Mouse (Mus musculus) hindlimb bud, embryonic 11.5 days (tissue): Measurements from ENCODE around the gene Gm49384.

Experiments used
- DNase-seq: peaks from one replicate; pipeline ENCODE4 v3.0.0-alpha.2; 2012; ENCODE audit warnings: low read depth, low spot score; ENCODE audit errors: extremely low spot score

Gene Gm49384

DNA sequence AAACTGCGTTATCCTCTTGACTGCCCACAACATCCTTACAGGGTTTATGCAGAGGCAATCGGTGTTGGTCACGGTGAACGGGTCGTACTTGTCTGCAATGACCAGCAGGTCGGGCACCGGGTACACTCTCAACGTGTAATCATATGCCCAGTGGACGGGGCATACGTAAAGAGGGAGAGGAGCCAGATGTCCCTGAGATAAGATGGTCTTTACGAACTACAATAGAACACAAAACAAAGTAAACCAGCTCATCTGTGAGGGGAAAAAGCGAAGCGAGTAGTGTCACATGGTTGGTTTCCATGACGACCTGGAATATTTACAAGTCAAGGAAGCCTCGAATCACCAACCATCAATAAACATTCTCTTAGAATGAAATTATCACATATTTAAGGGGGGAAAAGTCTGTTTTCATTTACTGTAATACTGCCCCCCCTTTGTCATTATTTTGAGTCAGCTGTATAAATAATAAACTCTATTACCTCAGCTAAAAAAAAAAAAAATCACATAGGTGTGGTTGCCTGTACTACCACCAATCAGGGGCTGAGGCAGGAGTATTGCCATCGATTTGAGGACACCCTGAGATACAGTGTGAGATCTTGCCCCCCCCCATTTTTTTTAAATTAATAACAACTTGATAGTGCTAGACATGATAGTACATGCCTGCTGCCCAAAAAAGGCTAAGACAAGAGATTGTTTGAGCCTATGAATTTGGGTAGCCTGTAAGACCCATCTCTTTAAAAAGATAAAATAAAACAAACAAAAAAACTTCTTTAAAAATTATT, at the start of gene Gm49384:
TSS of gene Gm49384 (minus strand) at position 216 of the 782 bp plus-strand sequence.
- no peak for DNase-seq

DNA sequence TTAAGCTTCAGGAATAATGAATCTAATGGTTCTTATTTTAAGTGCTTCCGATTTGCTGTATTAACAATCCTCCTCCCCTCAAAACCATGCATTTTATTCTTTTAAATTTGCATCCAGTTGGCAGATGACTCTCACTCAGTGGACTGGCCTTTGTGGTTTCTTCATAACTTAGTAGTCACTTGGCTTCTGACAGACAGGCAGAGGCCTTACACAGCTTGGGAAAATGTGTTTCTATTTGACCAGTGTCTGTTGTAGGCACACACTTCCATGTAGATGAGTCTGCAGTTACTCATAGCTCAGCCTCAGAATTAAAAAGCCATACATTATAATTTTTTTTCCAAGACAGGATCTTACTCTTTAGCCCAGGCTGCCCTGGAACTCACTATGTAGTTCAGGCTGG, 49.7 kb upstream of the Gm49384 start:
- DNase-seq = no peak

DNA sequence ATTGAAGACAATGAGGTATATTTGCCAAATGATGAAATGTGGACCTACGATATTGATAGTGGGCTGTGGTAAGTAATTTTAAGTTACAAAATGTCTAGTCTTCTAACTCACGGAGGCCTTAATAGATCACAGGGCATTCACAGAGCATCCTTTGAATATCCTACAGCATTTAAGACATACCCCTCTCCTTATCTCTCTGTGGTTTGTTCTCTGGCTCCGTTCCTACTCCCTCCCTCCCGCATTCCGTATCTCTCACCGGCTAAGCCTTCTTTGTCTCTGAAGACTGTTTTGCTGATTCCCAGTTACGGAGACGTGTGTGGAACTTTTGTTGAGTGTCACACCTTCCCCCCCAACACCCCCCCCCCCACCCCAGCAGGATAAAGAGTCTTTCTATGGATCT, 46.7 kb upstream of the Gm49384 start:
- DNase-seq = no peak

DNA sequence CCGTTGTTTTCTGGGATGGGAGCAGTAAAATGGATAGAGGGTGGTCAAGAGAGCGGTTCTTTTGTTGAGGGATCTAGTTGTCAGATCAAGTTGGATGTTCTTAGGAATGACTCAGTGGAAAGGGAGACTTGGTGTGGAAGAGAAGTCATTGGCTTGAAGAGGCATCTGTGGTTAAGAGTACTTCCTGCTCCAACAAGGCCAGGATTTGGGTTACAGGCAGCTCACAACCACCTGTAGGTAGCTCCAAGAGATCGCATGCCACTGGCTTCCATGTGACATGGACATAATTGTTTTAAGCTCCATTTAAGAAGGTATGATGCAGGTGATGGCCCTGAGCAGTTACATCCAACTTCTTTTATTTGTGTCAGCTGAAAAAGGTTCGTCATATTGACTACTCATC, 45.7 kb upstream of the Gm49384 start:
- no peak for DNase-seq

DNA sequence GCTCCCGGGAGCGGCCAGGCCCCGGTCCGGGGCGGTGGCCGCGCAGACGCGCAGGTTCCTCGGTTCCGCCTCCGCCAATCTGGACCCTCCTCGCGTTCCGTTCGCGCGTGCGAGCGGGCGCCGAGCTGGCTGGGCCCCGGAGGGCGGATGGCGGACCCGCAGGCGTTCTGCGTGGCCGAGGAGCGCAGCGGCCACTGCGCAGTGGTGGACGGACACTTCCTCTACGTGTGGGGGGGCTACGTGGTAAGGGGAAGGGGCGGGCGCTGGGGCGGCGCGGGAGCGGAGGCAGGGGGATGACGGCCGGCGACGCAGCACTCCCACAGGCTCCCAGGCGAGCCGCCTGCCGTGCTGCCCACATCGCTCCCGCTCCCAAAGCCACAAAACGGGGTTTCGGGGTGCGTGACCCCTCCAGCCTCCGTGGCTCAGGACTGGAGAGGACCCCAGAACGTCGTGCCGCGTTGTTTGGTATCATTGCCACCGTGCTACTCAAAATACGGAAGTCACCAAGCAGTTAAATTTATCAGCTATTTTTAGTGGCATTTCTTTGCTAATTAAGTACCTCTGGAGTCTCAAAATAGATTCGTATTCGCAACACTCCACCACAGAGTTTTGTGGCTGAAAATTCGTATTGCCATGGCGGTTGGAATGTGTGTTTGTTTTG, 37.8 kb upstream of the Gm49384 start:
- DNase-seq = no peak

DNA sequence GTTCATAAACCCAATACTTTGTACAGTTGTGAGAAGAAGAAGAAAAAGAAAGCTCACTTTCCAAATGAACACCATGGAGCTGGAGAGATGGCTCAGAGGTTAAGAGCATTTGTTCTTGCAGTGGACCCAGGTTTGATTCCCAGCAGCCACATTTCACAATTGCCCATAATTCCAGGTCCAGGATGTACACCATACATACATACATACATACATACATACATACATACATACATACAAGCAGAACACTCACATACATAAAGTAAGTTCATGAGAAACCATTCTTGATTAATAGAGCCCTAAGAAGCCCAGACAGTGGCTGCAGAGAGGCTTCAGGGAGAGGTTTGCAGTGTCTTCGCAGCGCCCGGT, 37.3 kb upstream of the Gm49384 start:
- DNase-seq = no peak

DNA sequence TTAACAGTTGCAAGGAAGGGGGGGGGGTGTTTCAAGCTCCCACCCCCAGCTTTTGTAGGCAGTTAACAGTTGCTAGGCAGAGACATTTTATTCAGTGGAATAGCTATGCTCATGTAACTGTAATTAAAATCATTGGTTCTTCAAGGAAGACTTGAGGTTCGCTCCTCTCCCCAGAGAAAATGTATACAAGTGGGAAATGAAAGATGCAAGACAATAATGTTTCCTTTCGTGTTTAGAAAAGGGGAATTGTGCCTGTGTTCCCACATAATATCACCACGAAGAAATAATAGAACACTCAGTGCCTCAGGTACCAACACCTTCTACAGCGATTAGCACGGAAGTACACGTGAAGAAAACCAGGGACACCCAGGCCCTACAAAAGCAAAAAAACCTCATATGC, 36.8 kb upstream of the Gm49384 start, which contains the start of gene Klhdc1:
TSS of gene Klhdc1 (plus strand) at position 301 of the 400 bp plus-strand sequence.
- DNase-seq = no peak

DNA sequence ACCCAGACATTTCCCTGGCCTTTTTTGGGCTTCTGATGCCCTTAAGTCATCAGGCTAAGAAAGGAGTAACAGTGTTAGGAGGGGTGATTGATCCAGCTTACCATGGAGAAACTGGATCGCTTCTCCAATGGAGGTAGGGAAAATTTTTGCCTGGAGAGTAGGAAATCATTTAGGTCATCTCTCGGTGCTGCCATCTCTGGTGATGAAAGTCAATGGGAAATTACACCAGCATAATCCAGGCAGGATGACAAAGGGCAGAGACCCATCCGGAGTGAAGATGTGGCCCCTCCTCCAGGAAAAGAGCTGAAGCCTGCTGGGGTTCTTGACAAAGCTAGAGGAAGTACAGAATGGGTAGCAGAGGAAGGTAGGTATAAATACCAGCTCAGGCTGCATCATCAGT, 34.2 kb upstream of the Gm49384 start:
- no peak for DNase-seq

DNA sequence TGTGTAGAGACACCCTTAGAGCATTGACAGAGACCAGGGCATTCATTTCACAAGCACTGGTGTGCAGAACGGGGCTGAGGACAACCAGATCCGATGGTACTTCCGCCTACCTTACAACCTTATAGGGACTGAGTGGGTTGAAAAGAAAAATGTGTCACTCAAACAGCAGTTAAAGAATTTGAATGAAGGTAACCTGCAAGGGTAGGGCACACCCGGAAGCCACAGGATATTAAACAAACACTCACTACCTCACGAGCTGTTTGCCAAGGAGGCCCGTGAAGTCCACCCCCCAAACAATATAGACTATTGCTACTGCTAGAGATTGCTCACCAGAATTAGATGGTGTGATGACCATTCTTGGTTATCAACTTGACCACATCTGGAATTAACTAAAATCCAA, 31.7 kb upstream of the Gm49384 start:
- DNase-seq = no peak

DNA sequence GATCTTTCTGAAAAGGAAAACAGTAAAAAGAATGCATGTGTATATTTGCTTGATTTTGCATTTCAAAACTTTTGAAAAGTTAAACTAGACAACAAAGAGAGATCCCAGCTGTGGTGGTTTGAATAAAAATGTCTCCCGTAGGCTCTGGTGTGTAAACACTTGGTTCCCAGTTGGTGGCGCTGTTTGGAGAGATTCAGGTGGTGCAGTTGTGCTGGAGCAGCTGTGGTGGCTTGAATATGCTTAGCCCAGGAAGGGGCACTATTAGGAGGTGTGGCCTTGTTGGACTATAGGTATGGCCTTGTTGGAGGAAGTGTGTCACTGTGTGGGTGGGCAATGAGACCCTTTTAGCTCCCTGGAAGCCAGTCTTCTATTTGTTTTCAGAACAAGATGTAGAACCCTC, 25.2 kb upstream of the Gm49384 start:
- DNase-seq = no peak

DNA sequence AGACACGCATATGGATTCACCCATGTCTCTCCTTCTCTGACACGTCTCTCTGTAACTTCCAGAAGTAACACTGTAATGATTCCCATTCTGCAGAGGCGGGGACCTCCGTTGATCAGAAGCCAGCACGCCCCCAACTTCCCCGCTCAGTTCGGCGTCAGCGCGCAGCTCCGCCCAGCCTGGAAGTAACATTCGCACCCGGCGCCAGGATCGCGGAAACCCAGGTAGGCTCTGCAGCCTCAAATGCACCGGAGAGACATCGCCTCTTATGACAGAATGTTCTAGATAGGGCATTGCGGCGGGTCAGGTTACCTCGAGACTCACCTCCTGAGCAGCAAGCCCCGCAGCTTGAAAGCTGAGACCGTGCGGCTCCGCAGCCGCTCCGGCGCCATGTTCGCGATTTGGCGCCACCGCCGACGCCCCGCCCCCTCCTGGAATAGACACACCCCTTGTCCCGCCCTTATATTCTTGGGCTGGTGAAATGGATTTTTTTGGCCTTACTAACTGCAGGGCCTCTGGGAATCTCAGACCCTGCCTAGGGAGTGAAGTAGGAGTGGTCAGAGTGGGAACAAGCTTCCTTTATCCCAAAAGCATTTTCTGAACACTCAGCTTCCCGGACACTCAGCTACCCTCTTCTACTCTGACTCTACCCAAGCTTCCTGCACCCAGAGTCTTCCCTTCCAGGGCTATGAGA, 23.9 kb upstream of the Gm49384 start, which contains the start of gene Pole2:
TSS of gene Pole2 (minus strand) at position 420 of the 691 bp plus-strand sequence.
- DNase-seq = peak; percentile 61

DNA sequence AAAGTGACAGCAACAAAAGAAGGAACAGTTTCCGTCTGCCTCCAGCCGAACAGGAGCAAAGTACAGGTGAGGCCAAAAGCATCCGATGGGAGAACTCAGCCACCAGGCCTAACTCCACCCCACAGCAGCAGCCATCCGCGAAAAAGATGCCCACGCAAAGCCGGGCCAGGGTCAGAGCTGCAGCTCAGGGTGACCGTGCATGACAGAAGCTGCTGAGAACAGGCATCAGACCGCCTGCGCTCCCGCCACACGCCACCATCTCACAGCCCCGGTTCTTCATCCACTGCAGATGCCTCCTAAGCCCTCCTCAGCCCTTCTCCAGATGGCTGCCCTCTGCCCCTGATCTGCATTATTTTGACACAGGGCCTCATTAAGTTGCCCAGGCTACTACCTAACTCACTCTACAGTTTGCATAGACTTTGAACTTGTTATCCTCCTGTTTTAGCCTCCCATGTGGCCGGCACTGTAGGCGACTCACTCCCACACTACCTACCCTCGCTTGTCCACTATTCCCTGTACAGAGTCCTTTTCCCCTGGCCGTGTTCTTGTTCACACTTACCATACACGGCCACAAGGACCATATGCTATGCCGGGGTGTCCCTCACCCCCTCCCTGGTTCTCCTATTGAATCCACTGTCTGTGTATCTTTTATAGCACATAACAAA, 16.7 kb upstream of the Gm49384 start:
- DNase-seq = no peak

DNA sequence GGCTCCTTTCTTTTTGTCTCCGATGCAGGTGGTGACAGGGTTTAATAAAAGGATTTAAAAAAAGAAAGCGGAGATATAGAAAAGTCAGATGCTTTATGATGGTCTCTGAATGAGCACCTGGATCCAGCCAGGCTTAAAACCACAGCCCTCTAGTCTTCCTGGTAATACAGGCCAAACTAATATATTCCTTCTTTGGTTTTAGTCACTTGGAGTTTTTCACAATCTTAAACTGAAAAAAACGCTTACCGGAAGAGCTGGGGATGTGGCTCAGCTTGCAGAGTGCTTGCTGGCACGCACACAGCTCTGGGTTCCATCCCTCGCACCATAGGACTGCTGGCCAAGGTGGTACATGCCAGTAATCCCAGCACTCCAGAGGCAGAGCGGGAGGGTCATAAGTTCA, 12.5 kb upstream of the Gm49384 start:
- no peak for DNase-seq

DNA sequence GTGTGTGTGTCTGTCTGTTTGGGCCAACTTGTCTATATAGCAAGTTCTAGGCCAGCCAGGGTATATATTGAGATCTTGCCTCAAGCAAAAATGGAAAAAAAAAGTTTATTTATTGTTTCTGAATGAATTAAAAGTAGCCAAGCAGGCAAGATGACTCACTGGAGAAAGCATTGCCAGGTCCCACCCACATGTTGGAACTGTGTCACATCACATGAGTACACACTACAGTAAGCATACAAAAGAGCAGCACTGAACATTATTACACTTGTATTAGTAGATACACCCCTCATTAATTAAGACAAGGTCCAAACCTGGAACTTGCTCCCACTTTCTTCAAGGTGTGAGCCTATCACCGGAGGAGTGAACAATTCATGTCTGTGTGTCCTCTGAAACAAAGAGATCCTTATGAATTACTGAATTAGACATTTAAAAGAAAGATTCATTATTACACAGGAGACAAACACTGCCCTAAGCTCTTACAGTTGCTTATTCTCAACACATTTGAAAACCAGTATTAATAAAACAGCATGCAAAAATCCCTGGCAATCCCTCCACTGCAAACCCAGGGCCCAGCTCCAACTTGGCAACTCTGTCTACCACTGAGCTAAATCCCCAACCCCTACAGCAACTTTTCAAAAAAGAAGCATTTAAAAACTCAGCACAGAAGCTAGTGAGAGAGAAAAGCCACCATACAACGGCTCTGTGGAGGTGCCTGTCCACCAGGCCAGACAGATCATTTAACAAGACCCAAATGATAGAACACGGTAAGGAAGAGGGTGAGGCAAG, 11.1 kb upstream of the Gm49384 start:
- no peak for DNase-seq

DNA sequence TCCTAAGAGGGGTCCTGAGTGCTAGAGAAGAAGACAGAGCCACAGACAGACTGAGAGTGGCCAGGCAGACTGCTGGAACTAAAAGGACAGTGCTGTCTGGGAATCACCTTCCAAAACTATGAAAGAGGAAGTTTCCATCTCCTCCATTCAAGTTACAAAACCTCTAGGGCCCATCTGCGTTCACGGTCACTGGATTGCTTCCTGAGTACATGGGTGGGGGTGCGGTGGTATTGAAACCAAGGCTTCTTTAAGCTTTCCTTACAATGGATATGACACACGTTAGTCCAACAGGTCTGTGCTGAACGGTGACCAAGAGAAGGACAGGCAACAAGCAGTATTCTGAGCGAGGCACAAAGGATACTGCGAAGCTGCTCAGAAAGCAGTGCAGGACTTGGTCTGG, 10.3 kb upstream of the Gm49384 start:
- DNase-seq = no peak

DNA sequence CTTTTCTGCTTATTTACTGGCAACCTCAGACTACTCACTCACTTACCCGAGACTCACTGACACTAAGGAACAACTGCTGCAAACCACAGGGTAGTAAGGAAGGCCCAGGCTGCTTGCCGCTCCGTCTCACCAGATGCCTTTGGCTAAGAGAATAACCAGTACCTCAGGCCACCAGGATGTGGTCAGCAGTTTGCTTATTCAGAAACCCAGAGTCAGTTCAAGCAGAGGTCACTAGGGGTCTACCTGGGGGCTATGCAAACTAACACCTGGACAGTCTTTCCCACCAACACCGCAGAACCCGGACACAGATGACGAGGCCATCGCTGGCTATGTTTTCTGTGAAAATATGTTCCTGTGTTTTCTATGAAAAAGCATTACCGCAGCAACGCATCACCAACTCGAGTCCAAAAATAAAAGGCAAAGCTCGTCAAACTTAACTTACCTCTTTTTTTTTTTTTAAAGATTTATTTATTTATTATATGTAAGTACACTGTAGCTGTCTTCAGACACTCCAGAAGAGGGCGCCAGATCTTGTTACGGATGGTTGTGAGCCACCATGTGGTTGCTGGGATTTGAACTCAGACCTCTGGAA, 9.2 kb upstream of the Gm49384 start:
- DNase-seq = no peak

DNA sequence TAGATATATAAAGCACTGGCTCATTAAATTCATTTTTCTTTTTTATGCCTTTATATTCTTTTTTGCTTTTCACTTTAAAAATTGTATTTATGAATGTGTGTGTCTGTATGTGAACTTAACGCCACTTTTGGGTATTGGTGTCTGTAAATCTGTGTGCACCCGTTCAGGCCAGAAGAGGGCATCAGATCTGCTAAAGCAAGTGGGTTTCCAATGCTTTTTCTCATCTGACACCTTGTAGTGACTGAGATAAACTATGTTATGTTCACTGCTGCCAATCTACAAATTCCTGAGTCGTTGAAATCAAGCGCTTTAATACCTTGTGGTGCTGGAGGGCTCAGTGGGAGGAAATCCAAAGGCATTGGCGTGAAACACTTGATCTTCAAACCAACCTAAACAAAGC, 7.0 kb upstream of the Gm49384 start:
- DNase-seq = no peak

DNA sequence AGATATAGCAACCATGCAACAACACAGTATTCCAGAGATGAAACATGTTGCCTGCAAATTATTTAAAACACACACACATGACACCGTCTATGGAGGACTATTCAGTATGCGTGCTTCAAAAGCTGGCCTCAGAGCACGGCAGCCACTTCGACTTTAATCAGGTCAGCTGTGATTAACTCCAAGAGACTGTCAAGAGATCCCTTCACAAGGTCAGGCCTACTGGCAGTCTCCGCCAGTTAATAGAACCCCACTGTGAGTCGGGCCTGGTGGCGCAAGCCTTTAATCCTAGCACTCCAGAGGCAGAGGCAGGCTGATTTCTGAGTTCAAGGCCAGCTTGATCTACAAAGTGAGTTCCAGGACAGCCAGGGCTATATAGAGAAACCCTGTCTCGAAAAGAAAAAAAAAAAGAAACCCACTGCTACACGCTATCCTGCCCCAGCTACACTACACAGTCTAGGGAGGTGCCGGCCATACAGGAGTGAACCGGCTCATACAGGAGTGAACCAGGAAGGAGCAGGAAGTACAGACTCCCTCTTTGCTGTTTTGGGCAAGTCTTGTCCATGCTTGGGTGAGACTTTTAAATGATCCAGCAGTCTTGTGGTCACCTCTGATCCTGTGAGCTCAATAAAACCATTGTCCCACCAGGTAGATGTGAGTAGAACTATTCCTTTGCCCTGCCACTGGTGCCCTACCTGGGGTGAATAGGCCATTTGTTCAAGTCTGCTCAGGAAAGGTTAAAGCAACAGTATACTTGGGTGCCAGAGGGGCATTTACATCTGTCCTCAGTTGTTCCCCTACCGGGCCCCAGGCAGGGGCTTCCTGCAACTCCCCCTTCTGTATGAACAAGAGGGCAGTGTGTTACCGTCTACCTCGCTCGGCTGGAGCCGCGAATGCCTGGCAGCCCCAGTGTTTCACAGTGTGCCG, 6.3 kb upstream of the Gm49384 start:
- no peak for DNase-seq

DNA sequence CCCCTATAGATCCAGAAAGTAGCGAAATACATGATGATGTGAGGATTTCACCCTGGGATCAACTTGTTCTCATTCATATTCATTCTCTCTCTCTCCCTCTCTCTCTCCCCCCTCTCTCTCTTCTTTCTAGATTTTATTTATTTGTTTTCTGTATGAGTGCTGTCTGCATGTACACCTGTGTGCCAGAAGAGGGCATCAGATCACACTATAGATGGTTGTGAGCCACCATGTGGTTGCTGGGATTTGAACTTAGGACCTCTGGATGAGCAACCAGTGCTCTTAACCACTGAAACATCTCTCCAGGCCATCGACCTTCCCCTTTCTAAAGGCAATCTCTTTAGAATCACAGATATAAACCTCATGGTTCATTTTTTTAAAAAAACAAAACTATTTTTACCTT, 4.5 kb upstream of the Gm49384 start:
- no peak for DNase-seq
